ENCODE assay signal across 13 mouse cellular contexts in the genomic region with DNA sequence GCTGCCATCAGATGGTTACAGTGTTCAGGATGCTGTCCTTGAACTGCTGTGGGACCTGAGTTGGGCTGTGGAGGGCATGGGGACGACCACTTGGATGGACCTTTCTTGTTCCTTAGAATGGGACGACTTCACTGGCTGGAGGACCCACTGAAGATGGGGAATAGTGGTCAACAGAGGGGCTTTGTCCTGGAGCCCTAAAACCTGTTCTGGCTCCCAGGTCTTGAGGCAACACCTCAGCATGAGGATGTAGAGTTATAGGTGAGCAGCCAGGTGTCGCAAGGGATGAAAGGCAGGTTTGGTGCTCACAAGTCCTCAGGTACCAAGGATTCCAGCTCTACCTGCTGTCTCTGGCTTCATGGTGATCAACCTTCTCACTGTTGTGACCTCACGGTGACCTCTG. TPM values are rescaled to one million over a fixed set of nuclear protein-coding genes. Genes with fewer than 3 reads are reported as not detected.
DNase-seq lines count a peak whose midpoint lies in the region; ATAC-seq lines count a peak whose summit lies in the region.
"Had no signal": no experiment of that assay in that cellular context is flagged by ENCODE, and none has a peak within 500 bp of the region (broad histone marks: within the 10 kb centered on the region; RNA-seq: fewer than 3 reads in every experiment).

No protein-coding gene starts in this region.

- H3K27ac ChIP-seq in kidney, embryonic 15.5 days = 0 out of 2 replicates have a peak overlapping the region, but pooled peaks have one; percentile 24
- peak overlapping the region; percentile 42; the same call in 1 of the 2 replicates for H3K27ac ChIP-seq in embryonic facial prominence, embryonic 12.5 days
- H3K27ac ChIP-seq in forebrain, embryonic 16.5 days (ENCODE audit: low read length) = peak overlapping the region; percentile 91
- peak overlapping the region; percentile 83 for H3K27ac ChIP-seq in midbrain, embryonic 16.5 days (ENCODE audit: low read length)
- H3K27ac ChIP-seq: kidney, postnatal 0 days had no signal

- no peak for DNase-seq in kidney, adult 8-10 months
- no peak for DNase-seq in MN1 (ENCODE audit: low spot score)
- DNase-seq in adrenal gland, adult 18-20 months (ENCODE audit: low spot score in 2 of 2) = no peak
- DNase-seq: adrenal gland, postnatal 10 days; thymus, postnatal 4 days had no signal

- no peaks in the 10 kb centered on the region for H3K9me3 ChIP-seq in kidney, embryonic 15.5 days (replicated peaks)
- no peaks in the 10 kb centered on the region for H3K9me3 ChIP-seq in embryonic facial prominence, embryonic 12.5 days
- H3K9me3 ChIP-seq in forebrain, embryonic 16.5 days (ENCODE audit: control insufficient read depth, low read length) = no peaks in the 10 kb centered on the region
- no peaks in the 10 kb centered on the region for H3K9me3 ChIP-seq in midbrain, embryonic 16.5 days (replicated peaks; ENCODE audit: control insufficient read depth, low read length, poor library complexity, severe bottlenecking)

- H3K4me3 ChIP-seq in kidney, embryonic 15.5 days (replicated peaks) = no peak overlapping the region
- no peak overlapping the region for H3K4me3 ChIP-seq in embryonic facial prominence, embryonic 12.5 days
- H3K4me3 ChIP-seq in forebrain, embryonic 16.5 days (replicated peaks; ENCODE audit: low read length) = no peak overlapping the region
- no peak overlapping the region for H3K4me3 ChIP-seq in midbrain, embryonic 16.5 days (ENCODE audit: low read depth, low read length)

- 88% methylated on average over 4 of the region's 4 CpGs for WGBS in kidney, embryonic 15.5 days
- 78% methylated on average over 4 of the region's 4 CpGs for WGBS in embryonic facial prominence, embryonic 12.5 days
- 95% methylated on average over 4 of the region's 4 CpGs for WGBS in forebrain, embryonic 16.5 days
- WGBS in midbrain, embryonic 16.5 days = 95% methylated on average over 4 of the region's 4 CpGs

- H3K27me3 ChIP-seq in kidney, embryonic 15.5 days = no peaks in the 10 kb centered on the region
- no peaks in the 10 kb centered on the region for H3K27me3 ChIP-seq in embryonic facial prominence, embryonic 12.5 days
- no peaks in the 10 kb centered on the region for H3K27me3 ChIP-seq in forebrain, embryonic 16.5 days (replicated peaks; ENCODE audit: control insufficient read depth, insufficient read depth, low read length)
- no peaks in the 10 kb centered on the region for H3K27me3 ChIP-seq in midbrain, embryonic 16.5 days (ENCODE audit: control insufficient read depth, insufficient read depth, low read depth, low read length)
- H3K27me3 ChIP-seq: Patski had no signal

- H3K36me3 ChIP-seq in kidney, embryonic 15.5 days = peaks cover 17% of the 10 kb centered on the region
- H3K36me3 ChIP-seq in embryonic facial prominence, embryonic 12.5 days = peaks cover 18% of the 10 kb centered on the region
- no peaks in the 10 kb centered on the region for H3K36me3 ChIP-seq in forebrain, embryonic 16.5 days (ENCODE audit: control insufficient read depth, insufficient read depth)
- H3K36me3 ChIP-seq in midbrain, embryonic 16.5 days (ENCODE audit: control insufficient read depth, insufficient read depth, low read length) = no peaks in the 10 kb centered on the region

- peaks cover 47% of the 10 kb centered on the region for H3K4me1 ChIP-seq in kidney, embryonic 15.5 days
- H3K4me1 ChIP-seq in embryonic facial prominence, embryonic 12.5 days = peaks cover 57% of the 10 kb centered on the region
- H3K4me1 ChIP-seq in forebrain, embryonic 16.5 days (replicated peaks; ENCODE audit: control insufficient read depth, insufficient read depth, low read length) = peaks cover 27% of the 10 kb centered on the region
- peaks cover 29% of the 10 kb centered on the region for H3K4me1 ChIP-seq in midbrain, embryonic 16.5 days (ENCODE audit: control insufficient read depth, insufficient read depth, low read length)

- no peak for ATAC-seq in kidney, embryonic 15.5 days (replicated peaks; ENCODE audit: low FRiP score)
- ATAC-seq in embryonic facial prominence, embryonic 12.5 days (ENCODE audit: insufficient number of reproducible peaks, insufficient read depth, low FRiP score, low TSS enrichment) = no peak
- no peak for ATAC-seq in forebrain, embryonic 16.5 days
- no peak for ATAC-seq in midbrain, embryonic 16.5 days
- ATAC-seq: CD4-positive, CD25-positive, alpha-beta regulatory T cell, adult 4 months had no signal

- H3K4me2 ChIP-seq in kidney, embryonic 15.5 days = no peak overlapping the region
- no peak overlapping the region for H3K4me2 ChIP-seq in embryonic facial prominence, embryonic 12.5 days (replicated peaks)
- H3K4me2 ChIP-seq in forebrain, embryonic 16.5 days (ENCODE audit: low read length) = no peak overlapping the region
- H3K4me2 ChIP-seq in midbrain, embryonic 16.5 days (ENCODE audit: low read length) = no peak overlapping the region

- H3K9ac ChIP-seq in kidney, embryonic 15.5 days = no peak overlapping the region
- no peak overlapping the region for H3K9ac ChIP-seq in embryonic facial prominence, embryonic 12.5 days
- H3K9ac ChIP-seq in forebrain, embryonic 16.5 days (replicated peaks; ENCODE audit: low read depth, low read length) = no peak overlapping the region
- no peak overlapping the region for H3K9ac ChIP-seq in midbrain, embryonic 16.5 days (ENCODE audit: low read depth, low read length)

RNA-seq across cellular contexts. Expression of a gene that starts 15.8 kb away (rescaled TPM):
- 0.44 and 0.80 TPM in 2 replicates for polyA plus RNA-seq in kidney, embryonic 15.5 days (2015; fragmentation: Nextera tagmentation; extraction: Ambion mirVana)
- 0.60 and 0.70 TPM in 2 replicates for polyA plus RNA-seq in embryonic facial prominence, embryonic 12.5 days (2016; fragmentation: Nextera tagmentation; extraction: Ambion mirVana)
- polyA plus RNA-seq in forebrain, embryonic 16.5 days (2015; fragmentation: Nextera tagmentation; extraction: Ambion mirVana) = 0.14 and 0.35 TPM in 2 replicates
- polyA plus RNA-seq in midbrain, embryonic 16.5 days (2015; fragmentation: Nextera tagmentation; extraction: Ambion mirVana) = 0.10 and 0.15 TPM in 2 replicates
- total RNA-seq in adrenal gland, adult 18-20 months (2021) = under 1 TPM; 0.20 to 0.96 TPM
- total RNA-seq: liver, adult 2 months had no signal
- polyA plus RNA-seq: liver, adult 2 months had no signal

RNA-seq across cellular contexts. Expression of a gene that starts 29.0 kb away (rescaled TPM):
- 84.4 and 87.7 TPM in 2 replicates for polyA plus RNA-seq in kidney, embryonic 15.5 days (2015; fragmentation: Nextera tagmentation; extraction: Ambion mirVana)
- 104 and 115 TPM in 2 replicates for polyA plus RNA-seq in embryonic facial prominence, embryonic 12.5 days (2016; fragmentation: Nextera tagmentation; extraction: Ambion mirVana)
- 79.8 and 79.9 TPM in 2 replicates for polyA plus RNA-seq in forebrain, embryonic 16.5 days (2015; fragmentation: Nextera tagmentation; extraction: Ambion mirVana)
- polyA plus RNA-seq in midbrain, embryonic 16.5 days (2015; fragmentation: Nextera tagmentation; extraction: Ambion mirVana) = 83.6 and 98.8 TPM in 2 replicates
- 100 to 1,000 TPM in 1 of 2 experiments, 10 to 100 TPM in 1; 95.5 to 246 TPM for total RNA-seq in adrenal gland, adult 18-20 months (2021)

RNA-seq across cellular contexts. Expression of a gene that starts 36.4 kb away (rescaled TPM):
- polyA plus RNA-seq in kidney, embryonic 15.5 days (2015; fragmentation: Nextera tagmentation; extraction: Ambion mirVana) = 21.8 and 24.2 TPM in 2 replicates
- 21.3 and 22.2 TPM in 2 replicates for polyA plus RNA-seq in embryonic facial prominence, embryonic 12.5 days (2016; fragmentation: Nextera tagmentation; extraction: Ambion mirVana)
- polyA plus RNA-seq in forebrain, embryonic 16.5 days (2015; fragmentation: Nextera tagmentation; extraction: Ambion mirVana) = 15.8 and 20.2 TPM in 2 replicates
- polyA plus RNA-seq in midbrain, embryonic 16.5 days (2015; fragmentation: Nextera tagmentation; extraction: Ambion mirVana) = 17.7 and 18.8 TPM in 2 replicates
- total RNA-seq in adrenal gland, adult 18-20 months (2021) = 10 to 100 TPM; 24.5 to 25.5 TPM

Comparison
In these comparisons a context has a peak if more than half of its experiments do, and no peak if none do; other contexts are left out.
1. H3K27ac ChIP-seq: peak in every context shown above with its lines; median percentile 91 in forebrain, embryonic 16.5 days; 83 in midbrain, embryonic 16.5 days; 42 in embryonic facial prominence, embryonic 12.5 days; 24 in kidney, embryonic 15.5 days.